Mouse (Mus musculus): ENCODE results near the gene Tlr9. TPM values are rescaled to one million over a fixed set of nuclear protein-coding genes. Genes with fewer than 3 reads are reported as not detected.

The Tlr9 gene
- total RNA-seq, 4 experiments from 2014 or later: 0.10 to 0.43 (median 0.19) TPM; not detected in 1

GRCm38 (mm10) chr9:106203990-106204851 lies 18.2 kb upstream of the Tlr9 start:
- DNase-seq (ENCODE audit: low spot score in 2 of 2): no peak

DNA sequence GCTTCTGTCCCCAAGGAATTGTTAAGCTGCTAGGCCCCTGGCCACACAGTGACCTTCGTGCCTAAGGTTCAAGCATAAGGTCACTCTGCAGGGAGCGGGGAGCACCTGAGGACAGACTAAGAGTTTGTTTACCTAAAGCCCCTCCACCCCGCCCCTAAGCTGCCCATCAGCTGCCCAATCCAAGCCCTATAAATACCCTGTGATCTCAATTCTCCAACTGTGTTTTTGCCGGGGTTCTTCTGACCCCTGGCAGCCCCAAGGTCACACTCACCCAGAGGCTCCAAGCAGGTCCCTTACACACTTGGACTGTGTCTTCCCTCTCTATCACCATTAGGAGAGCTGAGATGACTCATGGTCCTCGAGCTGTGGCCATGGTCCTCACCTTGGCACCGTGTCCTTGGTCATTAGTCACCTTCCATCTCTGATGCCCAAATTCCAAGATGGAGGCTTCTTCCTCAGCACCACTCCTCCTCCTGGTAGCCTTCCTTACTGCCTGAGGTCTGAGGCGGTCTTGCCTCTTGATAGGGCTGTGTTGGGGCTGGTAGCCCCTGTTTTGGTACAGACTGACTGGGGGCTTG lies 16.6 kb upstream of the Tlr9 start:
- DNase-seq (ENCODE audit: low spot score in 2 of 2): no peak

DNA sequence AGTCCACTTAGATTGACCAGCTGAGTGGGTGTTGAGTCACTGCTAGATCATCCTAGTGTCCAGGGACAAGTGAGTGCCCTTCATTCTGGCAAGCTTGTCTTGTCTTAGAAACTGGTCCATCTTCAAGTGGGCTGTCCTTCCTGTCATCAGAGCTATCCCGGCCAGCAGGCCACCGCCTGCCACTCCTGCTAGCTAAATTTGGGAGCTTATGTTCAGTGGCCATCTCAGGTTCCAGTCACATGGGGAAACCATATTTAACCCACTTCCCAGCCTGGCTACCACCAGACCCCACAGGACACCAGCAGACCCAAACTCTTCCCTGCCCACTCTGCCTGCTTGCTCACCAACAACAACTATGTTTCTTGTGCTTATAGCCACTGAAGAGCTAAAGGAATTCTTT lies 15.9 kb upstream of the Tlr9 start:
- peak; percentile 72 to 86 for DNase-seq (ENCODE audit: low spot score in 2 of 2)

DNA sequence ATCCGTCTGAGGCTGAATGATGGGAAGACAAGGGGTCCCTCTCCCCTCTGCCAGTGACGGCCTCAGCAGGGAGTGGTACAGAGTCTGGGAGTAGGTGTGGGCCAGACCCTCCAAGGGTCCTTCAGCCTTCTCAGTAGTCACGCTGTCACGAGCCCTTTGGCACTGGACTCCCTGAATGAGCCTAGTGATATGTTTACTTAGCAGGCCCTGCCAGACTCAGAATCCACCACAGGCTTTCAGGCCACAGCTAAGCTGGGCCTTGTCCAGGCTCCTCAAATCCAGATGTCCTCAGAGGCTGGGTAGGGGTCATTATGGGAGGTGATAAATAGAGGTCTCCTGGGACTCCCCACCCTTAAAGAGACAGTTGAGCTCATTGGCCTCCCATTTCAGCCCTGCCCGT lies 14.2 kb upstream of the Tlr9 start:
- DNase-seq (ENCODE audit: low spot score in 2 of 2): no peak

DNA sequence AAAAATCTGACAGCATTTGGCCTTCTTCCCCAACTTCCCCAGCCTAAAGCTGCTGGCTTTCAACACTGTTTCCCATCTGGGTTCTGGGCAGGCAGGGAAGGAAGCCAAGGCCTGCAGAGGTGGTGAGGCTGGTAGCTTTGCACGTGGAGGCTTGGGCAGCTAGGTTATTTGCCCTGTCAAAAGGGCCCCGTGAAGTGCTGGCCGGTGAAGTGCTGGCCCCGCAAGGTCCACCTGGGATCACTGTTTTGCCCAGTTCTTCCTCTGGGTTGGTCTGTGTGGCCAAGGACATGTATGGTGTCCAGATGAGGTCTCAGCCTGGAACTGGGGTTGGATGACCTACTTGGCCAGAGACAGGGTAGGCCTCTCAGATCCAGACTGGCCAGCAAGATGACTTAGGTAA lies 12.4 kb upstream of the Tlr9 start:
- peak in 1 of 2 experiments; percentile 44 for DNase-seq (ENCODE audit: low spot score in 2 of 2)

GRCm38 (mm10) chr9:106210853-106211609 lies 11.4 kb upstream of the Tlr9 start:
- DNase-seq (ENCODE audit: low spot score in 2 of 2): no peak

DNA sequence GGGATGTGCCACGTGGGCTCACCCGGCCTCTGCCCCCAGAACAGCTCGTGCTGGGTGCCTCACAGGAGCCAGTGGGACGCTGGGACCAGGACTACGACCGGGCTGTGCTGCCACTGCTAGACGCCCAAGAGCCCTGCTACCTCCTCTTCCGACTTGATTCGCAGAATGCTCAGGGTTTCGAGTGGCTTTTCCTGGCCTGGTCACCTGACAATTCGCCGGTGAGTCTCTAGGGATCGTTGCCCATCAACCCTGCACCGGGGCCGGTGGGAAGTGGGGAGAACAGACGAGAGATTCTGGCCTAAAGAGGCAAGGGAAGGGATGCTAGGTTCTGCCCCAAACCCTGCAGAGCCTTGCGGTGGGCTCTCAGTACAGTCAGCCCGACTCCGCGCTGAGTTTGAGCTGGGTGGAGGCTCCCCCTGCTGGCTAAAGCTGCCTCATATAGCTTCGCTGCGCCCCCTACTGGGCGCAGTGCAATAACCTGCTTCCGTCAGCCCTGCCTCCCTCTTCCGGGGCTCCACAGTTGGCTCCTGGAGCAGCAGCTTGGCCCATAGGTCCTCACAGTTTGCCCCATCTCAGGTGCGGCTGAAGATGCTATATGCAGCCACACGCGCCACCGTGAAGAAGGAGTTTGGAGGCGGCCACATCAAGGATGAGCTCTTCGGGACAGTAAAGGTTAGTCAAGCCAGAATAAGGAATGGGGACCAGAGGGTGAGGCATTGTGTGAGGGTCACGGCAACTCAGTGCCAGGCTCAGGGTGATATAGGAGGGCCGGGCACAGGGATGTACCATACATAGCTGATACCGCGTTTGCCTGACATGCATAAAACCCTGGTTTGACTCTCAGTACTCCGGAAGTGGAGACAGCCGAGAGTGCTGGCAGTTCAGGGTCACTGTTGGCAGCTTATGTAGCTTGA lies 10.5 kb upstream of the Tlr9 start:
- peak; percentile 69 to 70 for DNase-seq (ENCODE audit: low spot score in 2 of 2)

DNA sequence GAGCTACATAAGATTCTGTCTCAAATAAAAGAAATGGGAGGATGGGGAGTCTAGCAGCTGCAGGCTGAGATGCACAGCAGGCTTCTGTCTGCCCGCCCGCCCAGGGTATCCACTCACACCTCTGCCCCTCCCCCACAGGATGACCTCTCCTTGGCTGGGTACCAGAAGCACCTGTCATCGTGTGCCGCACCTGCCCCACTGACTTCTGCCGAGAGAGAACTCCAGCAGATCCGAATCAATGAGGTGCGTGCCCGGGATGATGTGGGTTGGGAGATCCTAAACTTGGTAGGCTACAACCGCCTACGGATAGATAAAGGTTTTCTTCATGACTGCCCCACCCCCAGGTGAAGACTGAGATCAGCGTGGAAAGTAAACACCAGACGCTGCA lies 9.8 kb upstream of the Tlr9 start:
- no peak for DNase-seq (ENCODE audit: low spot score in 2 of 2)

GRCm38 (mm10) chr9:106215341-106216125 lies 6.9 kb upstream of the Tlr9 start:
- DNase-seq (ENCODE audit: low spot score in 2 of 2): no peak

DNA sequence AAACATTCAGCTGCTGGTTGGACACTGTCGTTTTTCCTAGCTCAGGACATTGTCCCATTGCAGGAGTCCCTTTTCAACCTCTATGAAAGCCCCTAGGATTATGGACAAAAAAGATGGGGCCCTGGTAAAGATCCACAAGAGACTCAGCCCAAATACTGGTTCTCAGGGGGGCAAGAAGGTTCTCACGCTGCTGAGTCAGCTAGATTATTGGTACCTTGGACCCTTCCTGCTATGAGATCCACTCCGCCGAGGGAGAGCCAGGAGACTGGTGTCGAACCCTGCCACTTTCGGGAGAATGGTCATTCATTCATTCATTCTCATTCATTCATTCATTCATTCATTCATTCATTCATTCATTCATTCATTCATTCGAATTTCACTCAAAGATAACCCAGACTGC lies 5.4 kb upstream of the Tlr9 start:
- no peak for DNase-seq (ENCODE audit: low spot score in 2 of 2)

DNA sequence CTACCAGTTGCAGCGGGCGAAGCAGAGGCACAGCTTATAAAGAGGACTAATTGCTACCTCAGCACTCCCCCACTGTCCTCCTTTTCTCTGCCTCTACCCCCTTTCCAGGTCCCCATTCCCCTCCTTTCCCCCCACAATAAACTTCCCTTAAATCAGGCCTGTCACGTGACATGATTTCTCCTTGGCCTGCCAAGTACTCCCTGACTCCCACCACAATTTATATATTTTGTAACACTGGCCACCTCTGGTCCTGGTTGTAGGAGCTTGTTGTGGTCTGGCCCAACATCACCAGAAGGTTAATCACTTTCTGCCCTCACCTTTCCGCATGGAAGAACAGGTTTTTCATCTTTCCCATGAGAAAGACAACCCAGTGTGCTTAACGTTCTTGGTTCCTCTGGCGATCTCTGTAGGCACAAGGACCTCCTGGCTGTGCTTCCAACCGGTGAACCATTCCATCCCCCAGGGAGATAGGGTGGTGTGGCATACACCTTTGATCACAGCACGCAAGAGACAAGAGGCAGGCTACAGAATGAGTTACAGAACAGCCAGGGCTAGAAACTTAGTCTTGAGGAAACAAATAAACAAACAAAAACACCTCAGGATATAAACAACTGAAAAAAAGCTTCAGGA lies 1.4 kb upstream of the Tlr9 start:
- DNase-seq (ENCODE audit: low spot score in 2 of 2): no peak

GRCm38 (mm10) chr9:106222994-106223393 lies 596 bp downstream of the Tlr9 start:
- DNase-seq (ENCODE audit: low spot score in 2 of 2): no peak

DNA sequence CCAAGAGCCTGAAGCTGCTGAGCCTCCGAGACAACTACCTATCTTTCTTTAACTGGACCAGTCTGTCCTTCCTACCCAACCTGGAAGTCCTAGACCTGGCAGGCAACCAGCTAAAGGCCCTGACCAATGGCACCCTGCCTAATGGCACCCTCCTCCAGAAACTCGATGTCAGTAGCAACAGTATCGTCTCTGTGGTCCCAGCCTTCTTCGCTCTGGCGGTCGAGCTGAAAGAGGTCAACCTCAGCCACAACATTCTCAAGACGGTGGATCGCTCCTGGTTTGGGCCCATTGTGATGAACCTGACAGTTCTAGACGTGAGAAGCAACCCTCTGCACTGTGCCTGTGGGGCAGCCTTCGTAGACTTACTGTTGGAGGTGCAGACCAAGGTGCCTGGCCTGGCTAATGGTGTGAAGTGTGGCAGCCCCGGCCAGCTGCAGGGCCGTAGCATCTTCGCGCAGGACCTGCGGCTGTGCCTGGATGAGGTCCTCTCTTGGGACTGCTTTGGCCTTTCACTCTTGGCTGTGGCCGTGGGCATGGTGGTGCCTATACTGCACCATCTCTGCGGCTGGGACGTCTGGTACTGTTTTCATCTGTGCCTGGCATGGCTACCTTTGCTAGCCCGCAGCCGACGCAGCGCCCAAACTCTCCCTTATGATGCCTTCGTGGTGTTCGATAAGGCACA lies 3.2 kb downstream of the Tlr9 start:
- DNase-seq (ENCODE audit: low spot score in 2 of 2): no peak

DNA sequence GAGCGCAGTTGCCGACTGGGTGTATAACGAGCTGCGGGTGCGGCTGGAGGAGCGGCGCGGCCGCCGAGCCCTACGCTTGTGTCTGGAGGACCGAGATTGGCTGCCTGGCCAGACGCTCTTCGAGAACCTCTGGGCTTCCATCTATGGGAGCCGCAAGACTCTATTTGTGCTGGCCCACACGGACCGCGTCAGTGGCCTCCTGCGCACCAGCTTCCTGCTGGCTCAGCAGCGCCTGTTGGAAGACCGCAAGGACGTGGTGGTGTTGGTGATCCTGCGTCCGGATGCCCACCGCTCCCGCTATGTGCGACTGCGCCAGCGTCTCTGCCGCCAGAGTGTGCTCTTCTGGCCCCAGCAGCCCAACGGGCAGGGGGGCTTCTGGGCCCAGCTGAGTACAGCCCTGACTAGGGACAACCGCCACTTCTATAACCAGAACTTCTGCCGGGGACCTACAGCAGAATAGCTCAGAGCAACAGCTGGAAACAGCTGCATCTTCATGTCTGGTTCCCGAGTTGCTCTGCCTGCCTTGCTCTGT lies 3.8 kb downstream of the Tlr9 start:
- no peak for DNase-seq (ENCODE audit: low spot score in 2 of 2)

- DNase-seq (ENCODE audit: low spot score in 2 of 2): no peak
Observed at GRCm38 (mm10) chr9:106227790-106228429, 5.5 kb downstream of the Tlr9 start.

DNA sequence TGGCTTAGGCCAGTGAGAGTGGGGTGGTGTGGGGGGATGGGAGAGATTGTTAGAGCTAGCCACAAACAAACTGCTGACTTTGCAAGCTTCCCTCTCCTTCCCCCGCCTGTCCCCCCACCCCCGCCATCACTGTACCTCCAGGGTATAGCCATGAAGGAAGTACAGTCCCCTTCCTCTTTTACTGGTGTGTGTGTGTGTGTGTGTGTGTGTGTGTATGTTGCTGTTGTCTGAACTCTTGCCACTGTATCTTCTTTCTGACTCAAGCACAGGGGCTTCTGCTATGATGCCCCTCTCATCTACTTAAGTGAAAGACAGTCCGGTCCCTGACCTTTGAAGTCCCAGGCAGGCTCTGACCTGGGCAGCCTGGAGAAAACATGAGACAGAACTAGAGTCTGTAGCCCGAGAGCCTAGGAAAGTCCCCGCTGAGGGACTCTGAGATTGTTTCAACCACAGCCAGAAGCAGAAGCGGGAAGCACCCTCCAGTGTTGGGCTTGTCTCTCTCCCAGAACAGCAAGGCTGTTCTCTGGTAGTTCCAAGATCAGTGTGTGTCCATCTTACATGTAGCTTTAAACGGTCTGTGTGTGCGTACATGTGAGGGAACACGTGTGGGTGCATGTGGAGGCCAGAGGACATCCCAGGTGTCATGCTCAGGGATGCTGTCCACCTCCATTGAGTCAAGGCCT lies 7.8 kb downstream of the Tlr9 start:
- DNase-seq (ENCODE audit: low spot score in 2 of 2): no peak

DNA sequence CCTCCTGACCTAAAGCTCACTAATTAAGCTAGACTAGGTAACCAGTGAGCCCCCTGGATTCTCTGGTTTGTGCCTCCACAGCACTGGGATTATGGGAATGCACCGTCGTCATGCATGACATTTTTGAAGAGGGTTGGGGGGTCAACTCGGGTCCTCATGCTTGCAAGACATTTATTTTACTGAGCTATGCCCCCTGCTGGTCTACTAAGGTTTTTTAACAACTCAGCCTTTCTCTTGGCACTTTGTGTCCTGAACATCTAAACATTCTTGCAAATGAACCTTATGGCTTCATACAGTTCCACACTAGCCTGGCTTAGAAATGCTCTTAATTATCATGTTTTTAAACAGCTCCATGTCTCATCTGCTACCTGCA lies 8.3 kb downstream of the Tlr9 start:
- no peak for DNase-seq (ENCODE audit: low spot score in 2 of 2)

DNA sequence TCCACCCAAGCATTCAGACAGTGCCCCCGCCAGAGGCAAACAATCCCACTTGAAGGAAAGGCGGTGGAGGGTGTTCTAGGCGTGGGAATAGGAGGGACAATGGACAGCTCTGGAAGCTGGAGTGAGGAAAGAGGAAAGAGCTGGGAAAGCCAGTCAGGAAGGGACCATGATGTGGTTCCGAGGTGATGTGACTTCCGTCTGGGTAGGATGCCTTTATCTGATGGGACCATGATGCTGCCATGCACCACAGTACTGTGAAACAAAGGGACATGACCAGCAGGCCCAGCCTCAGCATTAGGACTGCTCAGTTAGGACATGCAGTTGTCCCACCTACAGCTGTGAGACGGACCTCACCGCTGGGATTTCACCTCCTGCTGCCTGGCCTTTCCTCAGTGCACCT lies 8.8 kb downstream of the Tlr9 start:
- DNase-seq (ENCODE audit: low spot score in 2 of 2): no peak
